Mouse (Mus musculus) neural tube, embryonic 14.5 days (tissue): ENCODE measurements around the gene Unc5a. TPM values are rescaled to one million over a fixed set of nuclear protein-coding genes. Genes with fewer than 3 reads are reported as not detected.

Source experiments
- ATAC-seq: fragments of 200-750 bp; cut with Nextera tagmentation; 2 replicates; pipeline ENCODE4 v1.8.0; 2017; ENCODE audit warnings: low read depth, mild to moderate bottlenecking, moderate TSS enrichment, moderate library complexity
- H3K27ac ChIP-seq: fragments of 300-500 bp; sonication (generic); 2 replicates; pipeline ENCODE4 v1.5.1; 2014; ENCODE audit warnings: low read depth, mild to moderate bottlenecking, control low read depth, low read length, moderate library complexity, mixed read lengths
- H3K27me3 ChIP-seq: fragments of 300-500 bp; sonication (generic); 2 replicates; pipeline ENCODE4 v1.6.1; 2014; ENCODE audit warnings: low read length; ENCODE audit not compliant: control insufficient read depth, insufficient read depth
- H3K36me3 ChIP-seq: fragments of 300-500 bp; sonication (generic); 2 replicates; pipeline ENCODE4 v1.6.1; 2014; ENCODE audit warnings: low read length, mixed read lengths; ENCODE audit not compliant: control insufficient read depth, insufficient read depth
- H3K4me1 ChIP-seq: fragments of 300-500 bp; sonication (generic); 2 replicates; pipeline ENCODE4 v1.6.1; 2014; ENCODE audit warnings: low read length; ENCODE audit not compliant: control insufficient read depth, insufficient read depth
- H3K4me2 ChIP-seq: fragments of 300-500 bp; sonication (generic); 2 replicates; pipeline ENCODE4 v1.6.1; 2014; ENCODE audit warnings: mild to moderate bottlenecking, low read depth, low read length, control low read depth
- H3K4me3 ChIP-seq: fragments of 300-500 bp; sonication (generic); 2 replicates; pipeline ENCODE4 v1.5.1; 2014; ENCODE audit warnings: low read depth, low read length, control low read depth, mixed read lengths
- H3K9ac ChIP-seq: fragments of 300-500 bp; sonication (generic); replicated peaks from 2 replicates; pipeline ENCODE4 v1.6.1; 2014; ENCODE audit warnings: low read depth, mild to moderate bottlenecking, control low read depth, low read length, mixed read lengths
- H3K9me3 ChIP-seq: fragments of 300-500 bp; sonication (generic); 2 replicates; pipeline ENCODE4 v1.6.1; 2016; ENCODE audit warnings: low read length; ENCODE audit not compliant: control insufficient read depth
- WGBS: fragments of 180-500 bp; shearing (Covaris S2); extraction: QIAGEN DNeasy Blood & Tissue Kit; methylation state at CpG from one replicate; pipeline ENCODE4 v1.1.7; 2014; 5-methylcytosine and 5-hydroxymethylcytosine counted together
- polyA plus RNA-seq: library from polyadenylated mRNA; unstranded; fragments of >200 nt; fragmentation: Nextera tagmentation; extraction: Ambion mirVana; gene quantifications from 2 replicates; pipeline ENCODE4 v1.2.1, GENCODE M21; 2014

The Unc5a gene
- polyA plus RNA-seq, 1 experiment from 2014 or later, result 15.7 TPM

GRCm38 (mm10) chr13:54965256-54965655, 16.0 kb downstream of the Unc5a start:
- Histone ChIP-seq H3K27me3 (no peaks in the 10 kb centered on the region; the same call in 1 of the 2 replicates), H3K9me3 (no peaks in the 10 kb centered on the region), H3K4me2 (no peak overlapping the region), H3K4me3 (no peak overlapping the region), H3K4me1 (peaks cover 14% of the 10 kb centered on the region), H3K27ac (no peak overlapping the region), H3K36me3 (no peaks in the 10 kb centered on the region), H3K9ac (no peak overlapping the region)
- WGBS, result 92% methylated on average over 6 of the region's 6 CpGs
- ATAC-seq, result no peak

- Histone ChIP-seq H3K9ac (no peak overlapping the region), H3K36me3 (no peaks in the 10 kb centered on the region), H3K4me2 (no peak overlapping the region), H3K4me1 (peaks cover 14% of the 10 kb centered on the region), H3K27ac (no peak overlapping the region; the same call in 1 of the 2 replicates), H3K4me3 (no peak overlapping the region), H3K9me3 (no peaks in the 10 kb centered on the region), H3K27me3 (no peaks in the 10 kb centered on the region; the same call in 1 of the 2 replicates)
- WGBS, result 37% methylated on average over 11 of the region's 11 CpGs
- ATAC-seq, result no peak
Measured at GRCm38 (mm10) chr13:54967501-54967900, 18.3 kb downstream of the Unc5a start.

- H3K36me3 ChIP-seq, result no peaks in the 10 kb centered on the region
- peaks cover 14% of the 10 kb centered on the region for H3K4me1 ChIP-seq
- H3K27ac ChIP-seq, result 0 out of 2 replicates have a peak overlapping the region, but pooled peaks have one; percentile 31
- 0 out of 2 replicates have a peak overlapping the region, but pooled peaks have one; percentile 25 for H3K9ac ChIP-seq
- ATAC-seq, result no peak
- no peaks in the 10 kb centered on the region for H3K9me3 ChIP-seq
- H3K4me3 ChIP-seq, result no peak overlapping the region
- no peaks in the 10 kb centered on the region; the same call in 1 of the 2 replicates for H3K27me3 ChIP-seq
- H3K4me2 ChIP-seq, result no peak overlapping the region
- 75% methylated on average over 5 of the region's 5 CpGs for WGBS
Measured at GRCm38 (mm10) chr13:54968636-54969035, 19.4 kb downstream of the Unc5a start.

GRCm38 (mm10) chr13:54969513-54969912, 20.3 kb downstream of the Unc5a start:
- Histone ChIP-seq H3K36me3 (no peaks in the 10 kb centered on the region), H3K9me3 (no peaks in the 10 kb centered on the region), H3K4me2 (no peak overlapping the region), H3K27ac (no peak overlapping the region), H3K27me3 (no peaks in the 10 kb centered on the region; the same call in 1 of the 2 replicates), H3K9ac (no peak overlapping the region), H3K4me3 (no peak overlapping the region), H3K4me1 (peaks cover 14% of the 10 kb centered on the region)
- WGBS, result 43% methylated on average over 9 of the region's 9 CpGs
- ATAC-seq, result no peak

- H3K4me1 ChIP-seq, result peaks cover 14% of the 10 kb centered on the region
- no peak overlapping the region for H3K4me2 ChIP-seq
- no peaks in the 10 kb centered on the region; the same call in 1 of the 2 replicates for H3K27me3 ChIP-seq
- H3K36me3 ChIP-seq, result no peaks in the 10 kb centered on the region
- no peaks in the 10 kb centered on the region for H3K9me3 ChIP-seq
- WGBS, result 36% methylated on average over 14 of the region's 14 CpGs
- H3K9ac ChIP-seq, result no peak overlapping the region
- ATAC-seq, result no peak
- H3K27ac ChIP-seq, result no peak overlapping the region
- no peak overlapping the region for H3K4me3 ChIP-seq
Measured at GRCm38 (mm10) chr13:54970521-54971247, 21.5 kb downstream of the Unc5a start.

GRCm38 (mm10) chr13:54975546-54975945, 26.3 kb downstream of the Unc5a start:
- Histone ChIP-seq H3K9me3 (no peaks in the 10 kb centered on the region), H3K4me3 (no peak overlapping the region), H3K4me1 (peaks cover 2% of the 10 kb centered on the region; the same call in 1 of the 2 replicates), H3K27me3 (no peaks in the 10 kb centered on the region), H3K27ac (no peak overlapping the region), H3K4me2 (no peak overlapping the region), H3K9ac (no peak overlapping the region), H3K36me3 (no peaks in the 10 kb centered on the region)
- ATAC-seq, result peak; percentile 22; the same call in 1 of the 2 replicates
- 44% methylated on average over 3 of the region's 3 CpGs for WGBS

GRCm38 (mm10) chr13:54978804-54979203, 29.6 kb downstream of the Unc5a start:
- Histone ChIP-seq H3K4me3 (no peak overlapping the region), H3K27me3 (0 out of 2 replicates have a peak, but pooled peaks cover 4% of the 10 kb centered on the region), H3K9ac (no peak overlapping the region), H3K36me3 (no peaks in the 10 kb centered on the region), H3K9me3 (no peaks in the 10 kb centered on the region), H3K4me1 (peaks cover 9% of the 10 kb centered on the region), H3K27ac (no peak overlapping the region), H3K4me2 (no peak overlapping the region)
- 39% methylated on average over 8 of the region's 8 CpGs for WGBS
- ATAC-seq, result no peak

GRCm38 (mm10) chr13:54980957-54981356, 31.7 kb downstream of the Unc5a start:
- no peaks in the 10 kb centered on the region for H3K36me3 ChIP-seq
- H3K9ac ChIP-seq, result no peak overlapping the region
- H3K4me1 ChIP-seq, result peaks cover 9% of the 10 kb centered on the region
- H3K9me3 ChIP-seq, result no peaks in the 10 kb centered on the region
- 54% methylated on average over 12 of the region's 12 CpGs for WGBS
- 0 out of 2 replicates have a peak, but pooled peaks cover 4% of the 10 kb centered on the region for H3K27me3 ChIP-seq
- H3K4me3 ChIP-seq, result no peak overlapping the region
- H3K27ac ChIP-seq, result no peak overlapping the region
- ATAC-seq, result peak; percentile 23; the same call in 1 of the 2 replicates
- no peak overlapping the region for H3K4me2 ChIP-seq

GRCm38 (mm10) chr13:54983001-54983400, 33.8 kb downstream of the Unc5a start:
- Histone ChIP-seq H3K9me3 (no peaks in the 10 kb centered on the region), H3K9ac (no peak overlapping the region), H3K4me2 (no peak overlapping the region), H3K36me3 (no peaks in the 10 kb centered on the region), H3K4me3 (no peak overlapping the region), H3K27me3 (0 out of 2 replicates have a peak, but pooled peaks cover 4% of the 10 kb centered on the region), H3K27ac (no peak overlapping the region), H3K4me1 (peaks cover 22% of the 10 kb centered on the region)
- no peak for ATAC-seq
- 81% methylated on average over 8 of the region's 8 CpGs for WGBS
